Mouse (Mus musculus): ENCODE results near the gene Nr4a1.

DNA sequence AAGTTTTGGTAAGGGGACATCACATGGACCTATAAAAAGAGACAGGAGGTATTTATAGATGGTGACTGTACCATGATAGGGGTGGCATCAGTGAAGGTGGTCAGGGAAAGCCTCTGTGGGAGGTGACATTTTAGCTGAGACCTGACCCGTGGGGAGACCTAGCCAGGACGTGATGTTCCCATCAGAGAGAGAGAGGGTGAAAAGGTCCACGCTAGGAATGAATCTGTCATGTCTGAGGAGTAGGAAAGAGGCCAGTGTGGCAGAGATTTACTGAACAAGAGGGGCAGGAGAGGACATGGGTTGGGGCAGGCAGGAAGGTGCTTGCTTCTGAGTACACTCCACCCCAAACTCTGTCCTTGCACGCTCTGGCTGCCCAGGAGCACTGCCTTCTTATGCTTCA is 49.8 kb downstream of the Nr4a1 start:
- TF ChIP-seq CTCF (IDR thresholded peaks at IDR 0.05), result no peak
- no peak for TF ChIP-seq POLR2A (IDR thresholded peaks at IDR 0.05; ENCODE audit: insufficient read depth, low read depth, low read length)
- TF ChIP-seq EP300 (IDR thresholded peaks at IDR 0.05; ENCODE audit: insufficient read depth, low read depth, low read length), result no peak

Data from heart, adult 2 months (tissue).